Mouse (Mus musculus) C3H10T1/2 (cell line): Measurements from ENCODE around the gene Gstm6. TPM values are rescaled to one million over a fixed set of nuclear protein-coding genes. Genes with fewer than 3 reads are reported as not detected.

ENCODE experiments used
- polyA plus RNA-seq, 2 experiments: library from polyadenylated mRNA; unstranded; fragments of >200 nt; fragmentation: generic; extraction: Trizol; gene quantifications; one replicate each; pipeline ENCODE4 v1.2.1; 2012; ENCODE audit warnings: missing spikeins in 2 of 2

Gstm6 gene
- under 1 TPM; 0.15 to 0.59 TPM for polyA plus RNA-seq

GRCm38 (mm10) chr3:107943239-107943990, at the start of gene Gstm6:
Gstm6 (minus strand) TSS chr3:107943749.

GRCm38 (mm10) chr3:107986041-107986562, 42.6 kb upstream of the Gstm6 start, which contains the start of gene Gstm2:
Gstm2 (minus strand) TSS chr3:107986453.

DNA sequence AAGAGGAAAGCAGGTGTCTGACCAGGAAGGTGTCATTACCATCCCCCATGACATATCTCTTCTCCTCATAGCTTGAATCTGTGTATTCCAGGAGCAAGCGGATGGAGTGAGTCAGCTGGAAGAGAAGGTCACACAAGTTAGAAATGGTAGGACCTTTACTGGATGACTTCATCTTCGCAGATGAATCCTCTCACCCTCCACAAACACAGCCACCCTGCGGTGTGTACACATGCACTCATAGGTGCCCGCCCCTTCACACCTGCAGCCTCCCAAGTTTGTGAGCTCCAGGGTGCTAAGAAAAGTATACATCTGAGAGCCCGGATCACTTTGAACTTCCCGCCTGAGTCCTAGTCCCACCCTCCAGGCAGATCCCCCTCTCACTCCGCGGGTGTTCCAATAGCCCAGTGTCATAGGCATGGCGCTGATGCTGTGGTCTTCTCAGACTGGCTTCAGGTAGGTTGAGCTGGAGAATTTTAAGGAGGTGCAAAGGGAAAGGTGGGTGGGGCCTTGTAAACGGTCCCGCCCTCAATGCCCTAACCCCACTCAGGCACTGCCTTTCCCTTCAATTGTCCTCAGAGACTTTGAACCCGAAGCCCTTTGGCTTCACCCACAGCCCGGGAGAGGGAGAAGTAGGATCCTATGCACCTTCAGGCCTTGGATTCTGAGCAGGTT, 25.3 kb upstream of the Gstm6 start, which contains the start of gene Gstm3:
Gene Gstm3 (minus strand): TSS at position 560 of the 672 bp plus-strand sequence.

DNA sequence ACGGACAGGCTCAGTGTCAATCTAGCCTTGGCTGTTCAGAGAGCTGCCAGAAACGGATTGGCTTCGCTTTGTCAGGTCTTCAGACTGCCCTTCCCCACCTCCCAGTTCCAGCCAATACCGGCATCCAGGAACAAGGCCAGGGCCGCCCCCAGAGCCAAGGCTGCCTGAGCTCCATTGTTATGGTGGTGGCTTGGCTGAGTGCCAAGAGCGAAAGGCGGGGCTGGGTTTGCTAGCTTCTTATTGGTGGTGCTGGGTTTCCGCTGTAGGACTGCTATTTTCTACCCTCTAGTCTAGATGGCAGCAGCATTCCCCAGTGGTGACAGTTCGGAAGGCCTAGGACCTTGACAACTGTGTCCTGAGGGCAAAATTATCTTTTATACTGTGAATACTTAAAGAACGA, 11.9 kb downstream of the Gstm6 start, which contains the start of gene Gstm7:
Gene Gstm7 (minus strand): TSS at position 148 of the 400 bp plus-strand sequence.

DNA sequence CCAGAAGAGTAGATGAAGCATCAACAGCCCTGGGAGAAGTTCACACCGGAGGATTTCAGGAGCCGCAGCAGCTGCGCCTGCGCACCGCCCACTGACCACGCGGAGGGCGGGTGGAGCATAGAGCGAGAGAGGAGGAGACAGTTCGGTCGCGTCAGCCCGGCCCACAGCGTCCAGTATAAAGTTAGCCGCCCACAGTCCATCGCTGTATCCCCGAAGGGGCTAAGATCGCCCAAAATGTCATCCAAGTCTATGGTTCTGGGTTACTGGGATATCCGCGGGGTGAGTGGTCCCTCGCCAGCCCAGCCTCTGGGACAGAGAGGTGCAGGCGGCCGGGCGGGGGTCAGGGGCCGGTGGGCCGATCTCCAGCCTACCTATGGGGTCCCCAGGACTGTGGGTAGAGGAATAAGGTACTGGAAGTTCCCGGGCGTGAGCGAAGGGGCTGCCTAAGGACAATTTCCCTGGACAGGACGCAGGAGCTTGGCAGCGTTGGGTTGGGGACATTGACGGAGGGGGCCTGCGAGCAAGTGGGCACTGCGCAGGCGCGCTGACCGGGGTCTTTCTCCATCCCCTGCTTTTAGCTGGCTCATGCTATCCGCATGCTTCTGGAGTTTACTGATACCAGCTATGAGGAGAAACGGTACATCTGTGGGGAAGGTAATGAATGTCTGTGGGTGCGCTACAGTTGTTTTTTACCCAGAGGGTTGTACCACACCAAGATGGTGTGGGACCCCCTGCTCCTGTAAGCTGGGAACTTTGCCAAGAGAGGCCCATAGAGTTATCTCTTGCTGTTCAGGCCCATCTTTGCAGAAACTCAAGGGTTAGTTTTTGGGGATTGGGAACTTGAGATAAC, 47.6 kb downstream of the Gstm6 start, which contains the start of gene Gstm5:
Gene Gstm5 (plus strand): TSS at position 102 of the 850 bp plus-strand sequence.

Other genes with a start within 250 kb of the Gstm6 start
- gene Ahcyl1, start 247.2 kb downstream of the Gstm6 start, polyA plus RNA-seq = 10 to 100 TPM in 1 of 2 experiments, 1 to 10 TPM in 1; 7.0 to 51.5 TPM
- 100 to 1,000 TPM in 1 of 2 experiments, 10 to 100 TPM in 1; 53.3 to 101 TPM for gene Csf1, start 183.3 kb downstream of the Gstm6 start, polyA plus RNA-seq
- gene Eps8l3, start 66.5 kb downstream of the Gstm6 start, polyA plus RNA-seq = not detected
- 100 to 1,000 TPM in 1 of 2 experiments, 10 to 100 TPM in 1; 27.3 to 117 TPM for gene Gstm5, start 47.9 kb downstream of the Gstm6 start, polyA plus RNA-seq
- 1 to 10 TPM in 1 of 2 experiments, under 1 TPM in 1; 0.67 to 4.2 TPM for gene Gstm7, start 11.9 kb downstream of the Gstm6 start, polyA plus RNA-seq
- gene Gstm3, start 25.5 kb upstream of the Gstm6 start, polyA plus RNA-seq = under 1 TPM; 0.02 to 0.06 TPM
- 100 to 1,000 TPM in 1 of 2 experiments, 10 to 100 TPM in 1; 74.5 to 252 TPM for gene Gstm2, start 42.7 kb upstream of the Gstm6 start, polyA plus RNA-seq
- 100 to 1,000 TPM; 317 to 499 TPM for gene Gstm1, start 74.2 kb upstream of the Gstm6 start, polyA plus RNA-seq
- under 1 TPM; 0.15 to 0.91 TPM for gene Gstm4, start 101.1 kb upstream of the Gstm6 start, polyA plus RNA-seq
- gene Ampd2, start 142.9 kb upstream of the Gstm6 start, polyA plus RNA-seq = 10 to 100 TPM; 19.0 to 51.7 TPM
- 1 to 10 TPM in 1 of 2 experiments, under 1 TPM in 1; 0.49 to 2.2 TPM for gene Gnat2, start 149.0 kb upstream of the Gstm6 start, polyA plus RNA-seq
- 10 to 100 TPM in 1 of 2 experiments, 1 to 10 TPM in 1; 1.1 to 19.6 TPM for gene Gnai3, start 202.4 kb upstream of the Gstm6 start, polyA plus RNA-seq
- gene Gpr61, start 211.1 kb upstream of the Gstm6 start, polyA plus RNA-seq = under 1 TPM in 1 of 2 experiments, not detected in 1; 0.15 TPM
- under 1 TPM; 0.33 to 0.92 TPM for gene Amigo1, start 242.6 kb upstream of the Gstm6 start, polyA plus RNA-seq